Mouse (Mus musculus): ENCODE measurements around the gene B3glct. TPM values are rescaled to one million over a fixed set of nuclear protein-coding genes. Genes with fewer than 3 reads are reported as not detected.

The B3glct gene
- polyA plus RNA-seq, 1 experiment from 2014 or later, result 16.8 TPM

DNA sequence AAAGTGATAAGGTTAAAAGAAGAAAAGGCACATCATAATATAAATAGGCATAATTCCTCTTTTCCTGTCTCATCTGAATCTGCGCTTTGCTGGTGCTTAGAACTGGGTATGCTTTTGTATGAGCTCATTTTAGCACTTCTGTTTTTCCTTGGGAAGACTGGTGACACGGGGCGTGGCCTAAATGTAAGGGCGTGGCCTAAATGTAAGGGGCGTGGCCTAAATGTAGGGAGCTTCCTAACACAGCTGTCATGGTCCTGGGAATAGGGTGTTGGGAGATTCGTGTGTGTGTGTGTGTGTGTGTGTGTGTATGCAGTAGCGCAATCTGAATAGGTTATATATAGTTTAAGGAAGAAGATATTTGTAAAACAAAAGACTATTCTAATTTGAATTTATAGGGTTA is 62.1 kb downstream of the B3glct start:
- no peak overlapping the region for H3K4me3 ChIP-seq (ENCODE audit: low read depth, low read length)
- H3K9ac ChIP-seq (replicated peaks; ENCODE audit: low read length), result no peak overlapping the region
- no peaks in the 10 kb centered on the region for H3K9me3 ChIP-seq (replicated peaks; ENCODE audit: control insufficient read depth, low read length)
- H3K4me2 ChIP-seq (ENCODE audit: low read depth, low read length), result no peak overlapping the region
- H3K36me3 ChIP-seq (replicated peaks; ENCODE audit: control insufficient read depth, insufficient read depth, low read depth, low read length), result no peaks in the 10 kb centered on the region
- ATAC-seq (replicated peaks; ENCODE audit: insufficient number of reproducible peaks, low FRiP score, low TSS enrichment, low read depth) (no peak), DNase-seq (ENCODE audit: low spot score) (no peak)
- no peak overlapping the region for H3K27ac ChIP-seq (replicated peaks; ENCODE audit: low read depth, low read length)
- 93% methylated on average over 7 of the region's 7 CpGs for WGBS
- no peaks in the 10 kb centered on the region for H3K27me3 ChIP-seq (ENCODE audit: control insufficient read depth, insufficient read depth, low read length)
- H3K4me1 ChIP-seq (ENCODE audit: control insufficient read depth, insufficient read depth, low read length), result no peaks in the 10 kb centered on the region

DNA sequence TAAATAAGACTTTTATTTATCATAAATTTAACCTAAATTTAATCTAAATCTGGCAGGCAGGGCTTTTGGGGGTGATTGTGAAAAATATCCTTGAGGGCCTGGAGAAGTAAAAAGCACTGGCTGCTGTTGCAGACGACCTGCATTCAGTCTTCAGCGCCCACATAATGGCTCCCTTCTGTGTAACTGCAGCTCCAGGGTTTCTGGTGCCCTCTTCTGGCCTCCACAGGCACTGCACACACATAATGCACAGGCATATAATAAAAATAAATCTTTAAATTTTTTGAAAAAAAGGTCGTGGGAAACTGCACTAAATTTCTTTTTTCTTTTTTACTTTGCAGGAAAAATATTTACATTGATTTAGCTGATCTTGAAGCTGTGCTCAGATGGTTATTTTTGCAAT is 62.7 kb downstream of the B3glct start:
- WGBS, result 74% methylated on average over 3 of the region's 3 CpGs
- H3K9ac ChIP-seq (replicated peaks; ENCODE audit: low read length), result no peak overlapping the region

DNA sequence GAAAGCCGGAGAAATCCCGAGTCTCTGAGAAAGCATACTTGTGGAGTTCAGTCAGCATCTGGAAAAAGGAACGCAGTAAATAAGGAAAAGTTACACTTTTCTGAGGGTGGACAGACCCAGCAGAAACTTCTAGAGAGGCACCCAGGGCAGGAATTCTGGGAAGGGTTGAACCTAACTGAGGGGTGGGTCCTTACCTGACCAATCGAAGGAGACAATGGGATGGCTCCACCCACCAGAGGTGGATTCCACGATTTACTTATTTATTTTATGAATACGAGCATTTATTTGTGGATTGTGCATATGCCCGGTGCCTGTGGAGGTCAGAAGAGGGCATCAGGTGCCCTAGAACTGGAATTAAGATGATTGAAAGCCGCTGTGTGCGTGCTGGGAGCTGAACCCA is 64.3 kb downstream of the B3glct start:
- Histone ChIP-seq H3K9ac (replicated peaks; ENCODE audit: low read length) (no peak overlapping the region), H3K27ac (replicated peaks; ENCODE audit: low read depth, low read length) (no peak overlapping the region), H3K4me3 (ENCODE audit: low read depth, low read length) (no peak overlapping the region), H3K27me3 (ENCODE audit: control insufficient read depth, insufficient read depth, low read length) (no peaks in the 10 kb centered on the region), H3K36me3 (replicated peaks; ENCODE audit: control insufficient read depth, insufficient read depth, low read depth, low read length) (no peaks in the 10 kb centered on the region), H3K4me1 (ENCODE audit: control insufficient read depth, insufficient read depth, low read length) (no peaks in the 10 kb centered on the region), H3K9me3 (replicated peaks; ENCODE audit: control insufficient read depth, low read length) (no peaks in the 10 kb centered on the region), H3K4me2 (ENCODE audit: low read depth, low read length) (no peak overlapping the region)
- 92% methylated on average over 9 of the region's 9 CpGs for whole genome bisulfite sequencing
- no peak for ATAC-seq (replicated peaks; ENCODE audit: insufficient number of reproducible peaks, low FRiP score, low TSS enrichment, low read depth)
- DNase-seq (ENCODE audit: low spot score), result no peak

More for the DNA sequence above, 62.7 kb downstream of the B3glct start:
- no peak overlapping the region for H3K27ac ChIP-seq (replicated peaks; ENCODE audit: low read depth, low read length)
- no peaks in the 10 kb centered on the region for H3K36me3 ChIP-seq (replicated peaks; ENCODE audit: control insufficient read depth, insufficient read depth, low read depth, low read length)
- H3K4me2 ChIP-seq (ENCODE audit: low read depth, low read length), result no peak overlapping the region
- no peaks in the 10 kb centered on the region for H3K9me3 ChIP-seq (replicated peaks; ENCODE audit: control insufficient read depth, low read length)
- DNase-seq (ENCODE audit: low spot score) (no peak), ATAC-seq (replicated peaks; ENCODE audit: insufficient number of reproducible peaks, low FRiP score, low TSS enrichment, low read depth) (no peak)
- H3K4me3 ChIP-seq (ENCODE audit: low read depth, low read length), result no peak overlapping the region
- H3K27me3 ChIP-seq (ENCODE audit: control insufficient read depth, insufficient read depth, low read length), result no peaks in the 10 kb centered on the region
- no peaks in the 10 kb centered on the region for H3K4me1 ChIP-seq (ENCODE audit: control insufficient read depth, insufficient read depth, low read length)

DNA sequence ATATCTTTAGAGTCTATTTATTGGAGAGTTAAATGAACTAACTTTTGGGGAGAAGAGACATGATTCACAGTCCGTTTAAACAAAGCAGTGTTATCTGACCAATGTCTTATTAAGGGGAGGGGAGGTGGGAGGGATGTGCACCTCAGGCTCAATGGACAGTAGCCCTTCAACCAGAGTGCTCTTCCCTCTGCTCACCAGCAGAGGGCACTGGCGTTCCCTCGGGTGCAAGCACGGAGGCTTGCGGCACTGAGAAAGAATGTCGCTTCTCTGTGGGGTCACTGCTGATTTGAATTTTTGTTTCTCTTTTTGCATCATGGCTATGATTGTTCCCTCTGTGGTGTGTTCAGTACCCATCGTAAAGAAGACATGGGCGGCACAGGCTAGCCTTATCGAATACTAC is 67.0 kb downstream of the B3glct start:
- H3K9me3 ChIP-seq (replicated peaks; ENCODE audit: control insufficient read depth, low read length), result no peaks in the 10 kb centered on the region
- WGBS, result 93% methylated on average over 9 of the region's 9 CpGs
- no peaks in the 10 kb centered on the region for H3K4me1 ChIP-seq (ENCODE audit: control insufficient read depth, insufficient read depth, low read length)
- H3K27ac ChIP-seq (replicated peaks; ENCODE audit: low read depth, low read length), result no peak overlapping the region
- H3K4me2 ChIP-seq (ENCODE audit: low read depth, low read length), result no peak overlapping the region
- H3K36me3 ChIP-seq (replicated peaks; ENCODE audit: control insufficient read depth, insufficient read depth, low read depth, low read length), result no peaks in the 10 kb centered on the region
- no peak for DNase-seq (ENCODE audit: low spot score)
- H3K4me3 ChIP-seq (ENCODE audit: low read depth, low read length), result no peak overlapping the region
- no peaks in the 10 kb centered on the region for H3K27me3 ChIP-seq (ENCODE audit: control insufficient read depth, insufficient read depth, low read length)
- ATAC-seq (replicated peaks; ENCODE audit: insufficient number of reproducible peaks, low FRiP score, low TSS enrichment, low read depth), result no peak
- no peak overlapping the region for H3K9ac ChIP-seq (replicated peaks; ENCODE audit: low read length)

DNA sequence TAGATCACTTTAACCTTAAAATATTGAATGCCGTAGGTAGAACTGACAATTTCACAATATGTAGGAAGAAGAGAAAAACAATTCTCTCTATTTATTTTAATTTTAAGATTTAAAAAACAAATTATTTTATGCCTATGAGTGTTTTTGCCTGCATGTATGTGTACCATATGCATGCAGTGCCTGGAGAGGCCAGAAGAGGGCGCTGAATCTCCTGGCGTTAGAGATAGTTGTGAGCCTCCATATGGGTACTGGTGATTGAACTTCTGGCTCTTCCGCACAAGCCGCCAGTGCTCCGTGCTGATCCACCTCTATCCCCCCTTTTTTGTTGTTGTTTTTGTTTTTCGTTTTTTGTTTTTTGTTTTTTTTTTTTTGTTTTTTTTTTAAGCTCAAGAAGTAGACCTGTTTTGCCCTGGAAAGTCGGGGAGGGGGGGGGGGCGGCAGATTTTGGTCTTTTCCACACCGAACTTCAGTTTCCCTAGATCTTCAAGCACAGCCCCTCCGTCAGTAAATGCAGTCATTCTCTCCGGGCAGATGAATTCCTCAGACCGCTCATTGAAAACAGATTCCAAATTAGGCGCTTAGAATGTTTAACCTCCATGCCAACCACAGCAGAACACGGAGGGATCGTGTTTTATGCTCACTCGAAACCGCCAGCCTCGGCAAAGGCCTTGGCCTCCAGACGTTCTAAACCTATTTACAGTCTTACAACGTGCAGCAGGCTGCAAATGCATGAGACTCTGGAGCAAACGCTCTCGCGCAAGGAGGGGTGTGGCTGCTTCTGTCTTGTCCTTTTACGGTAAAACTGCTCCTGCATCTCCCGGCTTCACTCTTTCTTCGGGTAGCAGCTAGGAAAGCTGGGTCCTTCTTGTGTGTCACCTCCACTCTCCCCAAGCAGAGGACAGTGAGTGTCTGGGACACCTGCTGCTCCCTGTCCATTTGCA is 70.9 kb downstream of the B3glct start:
- Histone ChIP-seq H3K4me3 (ENCODE audit: low read depth, low read length) (no peak overlapping the region), H3K4me1 (ENCODE audit: control insufficient read depth, insufficient read depth, low read length) (no peaks in the 10 kb centered on the region), H3K36me3 (replicated peaks; ENCODE audit: control insufficient read depth, insufficient read depth, low read depth, low read length) (no peaks in the 10 kb centered on the region), H3K27ac (replicated peaks; ENCODE audit: low read depth, low read length) (no peak overlapping the region), H3K9me3 (replicated peaks; ENCODE audit: control insufficient read depth, low read length) (no peaks in the 10 kb centered on the region), H3K27me3 (ENCODE audit: control insufficient read depth, insufficient read depth, low read length) (no peaks in the 10 kb centered on the region), H3K4me2 (ENCODE audit: low read depth, low read length) (no peak overlapping the region), H3K9ac (replicated peaks; ENCODE audit: low read length) (no peak overlapping the region)
- WGBS, result 76% methylated on average over 27 of the region's 27 CpGs
- peak; percentile 65 for DNase-seq (ENCODE audit: low spot score)
- no peak for ATAC-seq (replicated peaks; ENCODE audit: insufficient number of reproducible peaks, low FRiP score, low TSS enrichment, low read depth)

DNA sequence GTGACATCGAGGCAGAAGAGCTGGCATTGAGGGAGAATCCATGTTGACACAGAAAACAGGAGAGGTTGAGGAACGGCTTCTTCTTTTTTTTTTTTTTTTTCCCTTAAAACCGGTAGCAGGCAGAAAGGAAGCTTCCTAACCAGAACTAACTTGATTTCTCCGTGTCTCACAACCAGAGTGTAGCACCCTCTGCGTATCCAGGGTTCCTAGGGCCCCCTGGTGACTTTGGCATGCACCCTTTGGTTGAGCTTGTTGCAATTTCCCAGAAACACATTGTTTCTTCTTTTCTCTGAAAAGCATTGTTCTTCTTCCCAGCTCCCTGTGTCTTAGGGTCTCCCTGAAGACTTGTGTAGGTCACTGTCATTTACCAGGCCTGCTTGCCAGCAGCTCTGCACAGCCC is 73.8 kb downstream of the B3glct start:
- no peaks in the 10 kb centered on the region for H3K36me3 ChIP-seq (replicated peaks; ENCODE audit: control insufficient read depth, insufficient read depth, low read depth, low read length)
- no peak overlapping the region for H3K9ac ChIP-seq (replicated peaks; ENCODE audit: low read length)
- H3K27me3 ChIP-seq (ENCODE audit: control insufficient read depth, insufficient read depth, low read length), result no peaks in the 10 kb centered on the region
- H3K4me1 ChIP-seq (ENCODE audit: control insufficient read depth, insufficient read depth, low read length), result no peaks in the 10 kb centered on the region
- DNase-seq (ENCODE audit: low spot score) (no peak), ATAC-seq (replicated peaks; ENCODE audit: insufficient number of reproducible peaks, low FRiP score, low TSS enrichment, low read depth) (no peak)
- H3K27ac ChIP-seq (replicated peaks; ENCODE audit: low read depth, low read length), result no peak overlapping the region
- 65% methylated on average over 4 of the region's 5 CpGs for WGBS
- no peaks in the 10 kb centered on the region for H3K9me3 ChIP-seq (replicated peaks; ENCODE audit: control insufficient read depth, low read length)
- H3K4me3 ChIP-seq (ENCODE audit: low read depth, low read length), result no peak overlapping the region
- H3K4me2 ChIP-seq (ENCODE audit: low read depth, low read length), result no peak overlapping the region

DNA sequence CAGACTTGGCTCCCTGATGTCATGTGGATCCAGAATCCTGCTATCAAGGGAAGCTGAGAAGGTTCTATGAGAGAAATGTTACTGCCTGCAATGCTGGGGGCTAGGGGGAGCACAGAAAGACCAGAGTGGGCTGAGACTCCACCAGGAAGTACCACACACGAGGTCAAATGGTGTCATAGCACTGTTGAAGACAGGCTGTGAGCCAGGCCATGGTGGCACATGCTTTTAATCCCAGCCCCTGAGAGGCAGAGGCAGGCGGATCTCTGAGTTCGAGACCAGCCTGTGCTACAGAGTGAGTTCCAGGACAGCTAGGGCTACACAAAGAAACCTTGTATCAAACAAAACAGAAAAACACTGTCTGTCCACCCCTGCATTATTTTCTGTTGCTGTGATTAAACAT is 75.0 kb downstream of the B3glct start:
- Histone ChIP-seq H3K9me3 (replicated peaks; ENCODE audit: control insufficient read depth, low read length) (no peaks in the 10 kb centered on the region), H3K4me1 (ENCODE audit: control insufficient read depth, insufficient read depth, low read length) (no peaks in the 10 kb centered on the region), H3K27ac (replicated peaks; ENCODE audit: low read depth, low read length) (no peak overlapping the region), H3K4me2 (ENCODE audit: low read depth, low read length) (no peak overlapping the region), H3K36me3 (replicated peaks; ENCODE audit: control insufficient read depth, insufficient read depth, low read depth, low read length) (no peaks in the 10 kb centered on the region; the same call in 1 of the 2 replicates), H3K27me3 (ENCODE audit: control insufficient read depth, insufficient read depth, low read length) (no peaks in the 10 kb centered on the region), H3K4me3 (ENCODE audit: low read depth, low read length) (no peak overlapping the region), H3K9ac (replicated peaks; ENCODE audit: low read length) (no peak overlapping the region)
- 88% methylated on average over 3 of the region's 3 CpGs for WGBS
- DNase-seq (ENCODE audit: low spot score), result no peak
- ATAC-seq (replicated peaks; ENCODE audit: insufficient number of reproducible peaks, low FRiP score, low TSS enrichment, low read depth), result no peak

DNA sequence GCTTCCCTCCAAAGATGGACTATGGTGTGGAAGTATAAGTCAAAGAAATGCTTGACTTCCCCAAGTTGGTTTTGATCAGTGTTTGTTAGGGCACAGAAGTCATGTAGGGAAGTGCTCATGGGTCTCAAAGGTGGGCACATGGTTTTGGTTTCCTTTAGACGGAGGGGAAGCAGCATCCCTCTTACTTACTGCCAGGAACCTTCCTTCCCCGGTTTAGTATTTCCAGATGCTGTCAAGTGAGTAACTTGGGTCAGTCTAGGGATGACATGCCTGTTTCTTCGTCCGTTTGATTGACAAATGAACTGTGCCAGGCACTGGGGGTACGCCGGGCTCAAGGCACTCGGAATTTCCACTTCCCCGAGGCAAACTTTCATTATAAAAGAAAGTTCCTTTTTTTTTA is 89.1 kb downstream of the B3glct start:
- Histone ChIP-seq H3K27ac (replicated peaks; ENCODE audit: low read depth, low read length) (no peak overlapping the region), H3K9me3 (replicated peaks; ENCODE audit: control insufficient read depth, low read length) (no peaks in the 10 kb centered on the region), H3K27me3 (ENCODE audit: control insufficient read depth, insufficient read depth, low read length) (no peaks in the 10 kb centered on the region), H3K9ac (replicated peaks; ENCODE audit: low read length) (no peak overlapping the region), H3K4me2 (ENCODE audit: low read depth, low read length) (no peak overlapping the region), H3K4me3 (ENCODE audit: low read depth, low read length) (no peak overlapping the region), H3K4me1 (ENCODE audit: control insufficient read depth, insufficient read depth, low read length) (no peaks in the 10 kb centered on the region), H3K36me3 (replicated peaks; ENCODE audit: control insufficient read depth, insufficient read depth, low read depth, low read length) (no peaks in the 10 kb centered on the region)
- ATAC-seq (replicated peaks; ENCODE audit: insufficient number of reproducible peaks, low FRiP score, low TSS enrichment, low read depth), result 0 out of 2 replicates have a peak, but pooled peaks have one; percentile 37
- WGBS, result 35% methylated on average over 8 of the region's 8 CpGs
- peak; percentile 67 for DNase-seq (ENCODE audit: low spot score)
